Mouse (Mus musculus) megakaryocyte, embryonic 14.5 days (primary cell): ENCODE results near the gene Fam25c.

Source experiments
- FLI1 ChIP-seq: IDR thresholded peaks from 2 replicates; pipeline ENCODE4 v1.6.1; 2012; ENCODE audit warnings: low read length, inconsistent platforms, mixed read lengths
- GATA1 ChIP-seq: IDR thresholded peaks from 3 replicates; pipeline ENCODE4 v1.6.1; 2012; ENCODE audit warnings: mixed read lengths, low read length, inconsistent platforms, borderline replicate concordance

DNA sequence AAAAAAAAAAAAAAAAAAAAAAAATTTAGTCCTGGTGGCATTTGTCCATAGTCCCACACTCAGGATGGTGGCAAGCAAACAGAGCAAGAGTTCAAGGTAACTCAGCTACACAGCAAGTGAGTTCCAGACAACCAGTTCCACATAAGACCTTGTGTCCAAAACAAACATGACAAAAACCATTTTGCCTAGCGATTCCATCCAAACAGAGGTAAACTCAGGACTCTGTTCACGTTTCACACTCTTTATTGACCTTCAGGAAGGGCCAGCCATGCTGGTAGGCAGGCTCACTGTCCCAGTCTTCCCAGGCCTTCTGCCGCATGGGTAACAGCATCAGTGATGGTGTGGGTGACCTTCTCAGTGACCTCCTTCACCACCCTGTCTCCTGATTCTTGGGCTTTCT is 3.6 kb downstream of the Fam25c start:
- TF ChIP-seq GATA1 (no peak), FLI1 (no peak)
